Mouse (Mus musculus): Measurements from ENCODE around the gene Cma2.
"Not testable (repeated sequence)": the region's sequence is repeated elsewhere in the genome, so short reads cannot be mapped to it uniquely, and the experiment has no call there.

The Cma2 gene

DNA sequence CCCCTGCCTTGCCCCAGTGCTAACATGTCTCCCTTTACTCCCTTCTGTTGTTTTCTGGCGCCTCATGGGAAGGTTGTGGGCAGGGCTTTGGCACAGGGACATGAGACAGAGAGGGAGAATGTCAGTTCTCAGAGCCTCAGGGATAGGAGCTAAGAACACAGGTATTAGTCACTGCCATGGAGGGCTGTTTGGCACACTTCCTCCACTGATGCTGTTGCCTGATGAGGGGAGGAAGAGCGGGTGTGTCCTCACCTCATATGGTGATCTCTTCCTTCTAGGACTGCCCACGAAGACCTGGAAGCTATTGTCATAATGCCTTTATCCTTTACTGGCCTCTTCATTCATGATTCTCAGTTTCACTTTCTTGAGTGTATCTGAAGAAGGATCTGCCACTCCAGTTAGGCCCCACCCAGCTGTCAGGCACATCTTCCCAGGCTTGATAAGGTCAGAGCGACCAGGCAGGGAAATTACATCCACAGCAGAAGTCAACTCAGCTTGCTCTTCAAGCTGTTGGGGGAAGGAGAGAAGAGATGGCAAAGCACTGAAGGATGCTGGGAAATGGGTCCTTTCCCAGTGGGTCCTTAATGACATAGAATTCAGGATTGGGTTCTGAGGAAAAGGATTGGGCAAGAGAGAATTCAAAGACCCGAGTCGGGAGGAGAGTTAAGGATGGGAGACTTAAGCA is at the start of gene Cma2:
TSS of gene Cma2 (plus strand) at position 635 of the 685 bp plus-strand sequence.
- no peak for DNase-seq

DNA sequence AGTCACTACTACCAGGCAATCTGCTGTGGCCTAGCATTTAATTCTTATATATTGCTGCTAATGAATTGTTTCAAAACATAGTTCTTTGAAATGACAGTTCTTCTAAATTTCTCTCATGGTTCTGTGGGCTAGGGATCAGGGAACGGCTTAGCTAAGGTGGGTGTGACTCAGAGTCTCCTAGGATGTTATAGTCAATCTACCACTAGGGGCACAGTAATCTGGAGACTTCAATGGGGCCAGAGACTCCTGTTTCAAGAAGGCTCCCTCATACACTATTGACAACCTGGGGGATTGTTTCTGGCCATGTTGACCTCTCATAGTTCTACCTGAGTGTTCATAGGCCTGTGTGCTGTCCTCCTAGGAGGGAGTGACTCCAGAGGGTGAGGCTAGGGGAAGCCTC is 45.3 kb upstream of the Cma2 start:
- no peak for DNase-seq

DNA sequence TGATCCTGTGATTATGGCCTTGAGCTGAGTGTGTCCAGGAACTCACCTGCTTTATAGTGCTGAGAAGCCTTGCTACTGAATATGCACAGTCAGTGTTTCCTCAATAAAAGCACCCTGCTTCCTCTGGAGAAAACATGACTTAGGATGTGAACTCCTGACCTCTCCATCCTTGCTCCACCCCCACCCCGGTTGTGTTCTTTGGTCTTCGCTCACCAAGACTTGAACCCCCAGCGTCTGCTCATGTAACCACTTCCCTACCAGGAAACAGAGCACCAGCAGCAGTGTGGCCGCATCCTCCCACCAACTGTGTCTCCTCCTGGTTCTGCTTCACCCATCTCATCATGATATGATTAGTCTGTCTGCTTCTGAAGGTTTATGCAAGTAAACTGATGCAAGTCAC is 37.4 kb upstream of the Cma2 start:
- no peak for DNase-seq

GRCm38 (mm10) chr14:55918240-55919082 is 32.3 kb upstream of the Cma2 start:
- DNase-seq, result peak; percentile 84 to 86

- DNase-seq, result no peak
Measured at GRCm38 (mm10) chr14:55922475-55923232, 28.1 kb upstream of the Cma2 start.

- no peak for DNase-seq
Measured at GRCm38 (mm10) chr14:55926847-55927246, 23.9 kb upstream of the Cma2 start.

GRCm38 (mm10) chr14:55929263-55929997 is 21.4 kb upstream of the Cma2 start:
- DNase-seq, result no peak

DNA sequence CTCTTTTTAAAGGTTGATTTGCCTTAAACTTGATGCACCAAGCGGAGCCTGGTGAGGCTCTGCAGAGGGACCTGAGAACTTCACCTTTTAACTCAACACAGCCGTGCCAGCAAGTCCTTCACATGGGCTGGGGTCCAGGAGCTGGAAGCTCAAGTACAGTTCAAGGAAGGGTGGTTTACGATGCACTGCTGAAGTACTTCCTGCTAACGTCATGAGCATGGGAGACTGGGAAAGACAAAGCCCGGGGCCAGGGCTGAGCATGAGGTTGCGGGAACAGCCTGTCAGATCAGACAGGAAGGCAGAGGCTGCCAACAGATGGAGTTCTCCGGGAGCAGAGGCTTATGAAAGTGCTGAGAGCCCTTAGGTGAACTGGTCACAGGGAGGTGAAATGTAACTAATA is 17.2 kb upstream of the Cma2 start:
- peak; percentile 57 to 63 for DNase-seq

- no peak for DNase-seq
Measured at GRCm38 (mm10) chr14:55940070-55940800, 10.5 kb upstream of the Cma2 start.

DNA sequence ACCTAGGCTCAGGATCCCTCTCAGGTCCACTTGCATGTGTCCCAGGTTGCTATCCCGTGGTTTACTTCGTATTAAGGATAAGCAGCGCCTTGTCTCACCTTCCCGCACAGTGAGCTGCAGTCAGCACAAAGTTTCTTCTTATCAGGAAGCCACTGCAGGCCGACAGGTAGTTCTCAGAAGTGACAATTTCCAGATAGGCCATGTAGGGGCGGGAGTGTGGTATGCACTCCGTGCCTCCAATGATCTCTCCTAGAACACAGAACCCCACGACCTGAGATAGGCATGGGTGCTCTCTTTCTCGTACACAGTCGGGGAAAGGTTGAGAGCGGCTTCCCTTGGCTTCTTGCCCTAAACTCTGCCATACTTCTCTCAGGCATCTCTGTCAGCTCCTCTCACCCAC is 7.2 kb upstream of the Cma2 start:
- no peak for DNase-seq

DNA sequence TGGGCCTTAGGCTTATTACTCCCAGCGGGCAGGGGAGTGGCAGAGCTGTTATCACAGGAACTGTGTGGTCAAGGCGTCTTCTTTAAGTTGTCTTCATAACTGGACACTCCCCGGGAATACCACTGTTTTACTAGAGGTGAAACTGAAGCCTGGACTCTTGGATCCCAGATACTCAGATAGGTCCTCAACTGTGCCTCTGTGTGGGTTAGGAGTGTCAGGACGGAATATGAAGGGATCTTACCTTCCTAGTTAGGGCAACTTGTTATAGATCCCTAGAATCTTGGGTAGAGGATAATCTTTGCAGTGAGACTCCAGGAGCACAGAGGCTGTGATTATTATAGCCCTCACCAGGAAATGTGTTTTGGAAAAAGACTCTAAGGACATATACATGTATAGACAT is 6.2 kb upstream of the Cma2 start, which contains the start of gene Cma1:
TSS of gene Cma1 (minus strand) at position 101 of the 400 bp plus-strand sequence.
- no peak for DNase-seq

- DNase-seq, result no peak
Measured at GRCm38 (mm10) chr14:55946269-55946969, 4.4 kb upstream of the Cma2 start.

DNA sequence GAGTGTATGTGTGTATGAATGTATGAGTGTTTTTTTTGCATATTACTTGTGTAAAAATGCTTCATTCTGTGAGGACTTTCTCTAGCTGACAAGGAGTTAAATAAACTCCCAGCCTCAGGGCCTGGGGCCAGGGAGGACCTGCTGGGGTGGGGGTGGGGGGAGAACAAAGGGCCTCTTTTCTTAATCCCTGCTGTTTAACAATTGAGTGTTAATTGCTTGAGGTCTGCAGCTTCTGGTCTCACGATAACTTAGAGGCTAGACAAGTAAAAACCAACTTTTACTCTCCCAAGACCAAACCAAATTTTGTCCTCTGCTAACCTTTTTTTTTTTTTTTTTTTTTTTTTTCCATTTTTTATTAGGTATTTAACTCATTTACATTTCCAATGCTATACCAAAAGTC is 12.5 kb downstream of the Cma2 start:
- no peak for DNase-seq

- peak in 1 of 2 experiments; percentile 31 for DNase-seq
Measured at GRCm38 (mm10) chr14:55963900-55964299, 13.1 kb downstream of the Cma2 start.

- DNase-seq, result not testable (repeated sequence)
Measured at GRCm38 (mm10) chr14:55987464-55987863, 36.7 kb downstream of the Cma2 start.

DNA sequence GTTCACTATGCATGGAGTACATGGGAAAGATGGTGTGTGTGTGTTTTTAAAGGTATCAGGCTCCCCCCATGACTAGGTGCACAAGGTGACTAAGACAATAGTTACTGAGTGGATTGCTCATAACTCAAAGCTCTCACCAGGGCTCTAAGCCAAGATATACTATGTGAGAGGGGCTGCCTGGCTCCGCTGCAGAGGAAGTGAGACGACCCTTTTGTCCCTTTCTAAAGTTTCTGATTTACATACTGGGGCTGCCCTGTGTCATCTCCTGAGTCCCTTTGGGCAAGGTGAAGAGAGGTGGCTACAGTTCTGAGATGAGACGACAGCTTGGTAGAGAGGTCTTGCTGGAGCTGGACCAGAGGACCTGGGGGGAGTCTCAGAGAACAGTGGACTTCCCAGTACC is 62.4 kb downstream of the Cma2 start:
- no peak for DNase-seq

GRCm38 (mm10) chr14:56013924-56014323 is 63.1 kb downstream of the Cma2 start:
- DNase-seq, result no peak

GRCm38 (mm10) chr14:56017671-56018070 is 66.9 kb downstream of the Cma2 start, which contains the start of gene Mcpt1:
Gene Mcpt1, plus strand, starts transcription at chr14:56017971.
- DNase-seq, result not testable (repeated sequence)

DNA sequence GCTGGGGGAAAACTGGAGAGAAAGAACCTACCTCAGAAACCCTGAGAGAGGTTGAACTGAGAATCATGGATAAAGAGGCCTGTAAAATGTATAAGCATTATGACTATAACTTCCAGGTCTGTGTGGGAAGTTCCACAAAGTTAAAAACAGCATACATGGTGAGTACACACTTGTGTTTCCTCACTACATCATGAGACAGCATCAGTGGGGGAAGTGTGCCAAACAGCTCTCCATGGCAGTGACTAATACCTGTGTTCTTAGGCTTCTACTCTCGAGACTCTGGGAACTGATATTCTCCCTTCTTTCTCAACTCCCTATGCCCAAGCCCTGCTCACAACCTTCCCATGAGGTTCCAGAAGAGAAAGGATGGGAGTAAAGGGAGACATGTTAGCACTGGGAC is 68.7 kb downstream of the Cma2 start:
- DNase-seq, result no peak

- not testable (repeated sequence) for DNase-seq
Measured at GRCm38 (mm10) chr14:56021305-56021704, 70.5 kb downstream of the Cma2 start.

Data from kidney, postnatal 36 days (tissue).